Mouse (Mus musculus): ENCODE measurements at regions not wholly inside any gene's neighbourhood (a gene's known extent, or its start where the extent isn't known, plus 50 kb on each side); places are given as distances from the start of the nearest gene placed in this dataset.

DNA sequence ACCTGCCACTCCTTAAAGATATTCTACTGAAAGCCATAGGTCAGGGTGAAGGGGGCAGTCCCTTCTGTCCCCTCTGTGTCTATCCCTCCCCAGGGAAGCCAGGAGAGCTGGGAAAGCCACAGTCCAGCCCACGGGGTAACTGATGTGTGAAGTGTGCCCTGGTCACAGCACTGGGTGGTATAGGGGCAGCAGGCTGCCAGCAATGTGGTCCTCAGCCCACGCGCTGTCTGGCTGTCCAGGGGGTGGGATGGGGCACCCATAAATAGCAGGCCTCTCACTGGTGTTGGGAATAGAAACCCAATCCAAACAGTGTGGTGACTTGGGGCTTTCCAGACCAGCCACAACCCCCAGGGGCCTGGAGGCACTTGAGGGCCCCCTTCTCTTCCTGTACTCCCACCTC lies 120.0 kb downstream of the Vegfa start:
- peaks cover 14% of the 10 kb centered on the region for H3K9me3 ChIP-seq (ENCODE audit: low read length)
- TF ChIP-seq POU5F1 (IDR thresholded peaks at IDR 0.05; ENCODE audit: borderline replicate concordance, low read length) (no peak), NANOG (IDR thresholded peaks at IDR 0.05; ENCODE audit: borderline replicate concordance, low read length) (no peak), CTCF (conservative IDR thresholded peaks at IDR 0.05; ENCODE audit: low read length) (no peak)
- no peak overlapping the region for H3K4me3 ChIP-seq (replicated peaks; ENCODE audit: low read length)
- H3K36me3 ChIP-seq (ENCODE audit: insufficient read depth, low read length) = no peaks in the 10 kb centered on the region
- H3K27me3 ChIP-seq (ENCODE audit: insufficient read depth, low read length) = peaks cover 5% of the 10 kb centered on the region; the same call in 1 of the 2 replicates
- H3K4me1 ChIP-seq (replicated peaks; ENCODE audit: low read depth, low read length) = peaks cover 60% of the 10 kb centered on the region

DNA sequence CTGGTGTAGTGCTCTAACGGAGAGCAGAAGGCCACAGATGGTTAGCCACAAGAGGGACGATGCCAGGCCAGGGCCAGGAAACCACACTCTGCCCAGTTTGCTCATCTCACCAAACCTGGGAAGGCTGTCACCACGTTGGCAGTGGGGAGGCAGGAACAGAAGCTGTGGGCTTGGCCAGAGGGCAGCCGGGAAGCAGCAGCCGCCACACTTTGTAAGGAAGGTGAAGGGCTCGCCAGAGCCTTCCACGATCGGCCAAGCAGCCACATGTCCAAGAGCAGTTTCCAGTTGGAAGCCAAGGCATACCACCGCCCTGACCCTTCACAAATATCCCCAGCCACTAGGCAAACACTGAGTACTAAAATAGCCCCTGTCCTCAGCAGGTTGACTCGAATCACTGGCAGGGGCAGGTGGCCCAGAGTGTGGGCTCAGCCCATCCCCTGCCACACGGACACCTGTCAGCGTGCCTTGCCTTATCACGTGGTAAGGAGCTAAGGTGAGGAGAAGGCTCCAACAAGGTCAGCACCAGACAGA lies 120.9 kb downstream of the Vegfa start:
- peaks cover 14% of the 10 kb centered on the region for H3K9me3 ChIP-seq (ENCODE audit: low read length)
- no peak for TF ChIP-seq POU5F1 (IDR thresholded peaks at IDR 0.05; ENCODE audit: borderline replicate concordance, low read length)
- TF ChIP-seq NANOG (IDR thresholded peaks at IDR 0.05; ENCODE audit: borderline replicate concordance, low read length) = no peak
- no peak for TF ChIP-seq CTCF (conservative IDR thresholded peaks at IDR 0.05; ENCODE audit: low read length)
- H3K27me3 ChIP-seq (ENCODE audit: insufficient read depth, low read length) = peaks cover 5% of the 10 kb centered on the region; the same call in 1 of the 2 replicates
- H3K4me1 ChIP-seq (replicated peaks; ENCODE audit: low read depth, low read length) = peaks cover 59% of the 10 kb centered on the region
- no peak overlapping the region for H3K4me3 ChIP-seq (replicated peaks; ENCODE audit: low read length)
- no peaks in the 10 kb centered on the region for H3K36me3 ChIP-seq (ENCODE audit: insufficient read depth, low read length)

DNA sequence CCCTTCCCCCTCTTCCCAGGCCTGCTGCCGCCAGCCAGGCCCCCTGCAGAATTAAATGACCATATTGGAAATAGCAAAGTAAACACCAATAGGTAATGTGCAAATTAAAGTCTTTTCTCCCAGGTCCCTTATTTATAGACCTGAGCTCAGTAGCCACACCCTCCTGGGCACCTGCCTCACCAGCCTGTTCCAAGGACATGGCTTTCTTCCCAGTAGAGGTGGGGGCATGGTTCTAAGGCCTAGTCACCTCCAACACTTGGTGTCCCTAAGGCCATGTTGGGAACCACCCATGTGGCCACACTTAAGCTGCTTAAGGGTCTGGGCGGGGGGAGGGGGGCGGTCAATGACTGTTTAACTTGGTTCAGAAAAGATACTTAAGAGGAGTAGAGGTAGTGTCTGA lies 121.9 kb downstream of the Vegfa start:
- TF ChIP-seq NANOG (IDR thresholded peaks at IDR 0.05; ENCODE audit: borderline replicate concordance, low read length) = no peak
- TF ChIP-seq CTCF (conservative IDR thresholded peaks at IDR 0.05; ENCODE audit: low read length) = no peak
- no peak for TF ChIP-seq POU5F1 (IDR thresholded peaks at IDR 0.05; ENCODE audit: borderline replicate concordance, low read length)
- H3K36me3 ChIP-seq (ENCODE audit: insufficient read depth, low read length) = no peaks in the 10 kb centered on the region
- H3K4me1 ChIP-seq (replicated peaks; ENCODE audit: low read depth, low read length) = peaks cover 59% of the 10 kb centered on the region
- H3K27me3 ChIP-seq (ENCODE audit: insufficient read depth, low read length) = peaks cover 5% of the 10 kb centered on the region; the same call in 1 of the 2 replicates
- H3K9me3 ChIP-seq (ENCODE audit: low read length) = peaks cover 14% of the 10 kb centered on the region
- H3K4me3 ChIP-seq (replicated peaks; ENCODE audit: low read length) = no peak overlapping the region

DNA sequence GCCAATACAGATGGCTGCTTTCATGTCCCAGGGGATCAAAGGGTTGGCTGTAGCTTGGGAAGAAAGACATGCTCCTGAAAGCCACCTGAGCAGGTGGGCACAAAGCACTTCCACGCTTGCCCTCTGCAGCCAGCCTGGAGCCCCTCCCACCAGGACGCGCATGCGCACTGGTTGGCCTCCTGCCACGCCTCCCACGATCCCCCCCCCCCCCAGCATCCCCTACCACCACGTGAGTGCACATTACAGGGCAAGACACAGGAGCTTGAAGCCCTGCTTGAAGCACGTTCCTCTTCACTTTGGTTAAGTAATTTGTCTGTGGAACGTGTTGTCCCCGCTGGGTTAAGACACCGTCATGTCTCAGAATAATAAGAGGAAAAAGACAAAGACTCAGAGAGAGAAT lies 124.6 kb downstream of the Vegfa start:
- TF ChIP-seq CTCF (conservative IDR thresholded peaks at IDR 0.05; ENCODE audit: low read length) (no peak), POU5F1 (IDR thresholded peaks at IDR 0.05; ENCODE audit: borderline replicate concordance, low read length) (no peak), NANOG (IDR thresholded peaks at IDR 0.05; ENCODE audit: borderline replicate concordance, low read length) (no peak)
- Histone ChIP-seq H3K36me3 (ENCODE audit: insufficient read depth, low read length) (no peaks in the 10 kb centered on the region), H3K9me3 (ENCODE audit: low read length) (peaks cover 10% of the 10 kb centered on the region)

DNA sequence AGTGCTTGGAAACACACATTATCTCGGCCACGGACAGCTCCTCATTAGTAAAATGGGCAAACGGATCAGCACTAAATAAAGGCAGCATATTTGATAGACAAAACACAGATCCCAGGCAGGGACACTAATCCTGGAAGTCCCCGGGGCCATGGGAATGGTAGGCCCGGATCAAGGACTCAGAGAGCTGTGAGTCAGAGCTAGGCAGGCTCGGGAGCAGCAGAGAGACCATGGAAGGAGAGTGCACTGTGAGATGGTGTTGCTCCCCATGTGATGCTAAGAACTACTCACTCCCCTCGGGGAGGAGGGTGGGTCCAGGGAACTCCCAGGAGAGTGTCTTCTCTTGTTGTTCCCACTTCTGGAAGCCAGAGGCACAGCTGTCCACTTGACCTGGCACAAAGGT lies 126.6 kb downstream of the Vegfa start:
- Histone ChIP-seq H3K4me1 (replicated peaks; ENCODE audit: low read depth, low read length) (peaks cover 55% of the 10 kb centered on the region), H3K36me3 (ENCODE audit: insufficient read depth, low read length) (no peaks in the 10 kb centered on the region), H3K4me3 (replicated peaks; ENCODE audit: low read length) (no peak overlapping the region), H3K27me3 (ENCODE audit: insufficient read depth, low read length) (peaks cover 5% of the 10 kb centered on the region; the same call in 1 of the 2 replicates), H3K9me3 (ENCODE audit: low read length) (peaks cover 4% of the 10 kb centered on the region; the same call in 1 of the 2 replicates)
- no peak for TF ChIP-seq NANOG (IDR thresholded peaks at IDR 0.05; ENCODE audit: borderline replicate concordance, low read length)

More for the DNA sequence above, 124.6 kb downstream of the Vegfa start:
- no peak overlapping the region for H3K4me3 ChIP-seq (replicated peaks; ENCODE audit: low read length)
- H3K27me3 ChIP-seq (ENCODE audit: insufficient read depth, low read length) = peaks cover 7% of the 10 kb centered on the region; the same call in 1 of the 2 replicates
- peaks cover 66% of the 10 kb centered on the region for H3K4me1 ChIP-seq (replicated peaks; ENCODE audit: low read depth, low read length)

DNA sequence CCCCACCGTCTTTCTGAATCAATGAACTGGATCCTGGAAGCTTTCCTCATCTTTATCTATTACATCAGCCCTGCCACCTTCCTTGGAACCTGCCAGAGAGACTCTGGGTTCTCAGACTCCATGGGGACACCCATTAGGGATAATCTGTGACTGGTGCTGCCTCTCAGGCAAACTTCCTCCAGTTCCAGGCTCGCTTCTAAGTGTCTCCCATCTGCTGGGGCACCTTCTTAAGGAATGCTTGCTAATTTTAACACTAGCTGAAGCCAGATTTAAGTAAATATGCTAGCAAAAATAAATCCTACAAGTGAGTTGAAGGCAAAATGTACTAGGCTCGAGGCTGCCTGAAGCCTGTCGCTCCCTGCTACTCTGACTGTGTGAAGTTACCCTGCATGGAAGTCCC lies 127.9 kb downstream of the Vegfa start:
- Histone ChIP-seq H3K36me3 (ENCODE audit: insufficient read depth, low read length) (no peaks in the 10 kb centered on the region), H3K4me3 (replicated peaks; ENCODE audit: low read length) (no peak overlapping the region), H3K9me3 (ENCODE audit: low read length) (peaks cover 4% of the 10 kb centered on the region; the same call in 1 of the 2 replicates), H3K27me3 (ENCODE audit: insufficient read depth, low read length) (peaks cover 5% of the 10 kb centered on the region; the same call in 1 of the 2 replicates), H3K4me1 (replicated peaks; ENCODE audit: low read depth, low read length) (peaks cover 52% of the 10 kb centered on the region)
- TF ChIP-seq NANOG (IDR thresholded peaks at IDR 0.05; ENCODE audit: borderline replicate concordance, low read length) (no peak), CTCF (conservative IDR thresholded peaks at IDR 0.05; ENCODE audit: low read length) (no peak), POU5F1 (IDR thresholded peaks at IDR 0.05; ENCODE audit: borderline replicate concordance, low read length) (no peak)

DNA sequence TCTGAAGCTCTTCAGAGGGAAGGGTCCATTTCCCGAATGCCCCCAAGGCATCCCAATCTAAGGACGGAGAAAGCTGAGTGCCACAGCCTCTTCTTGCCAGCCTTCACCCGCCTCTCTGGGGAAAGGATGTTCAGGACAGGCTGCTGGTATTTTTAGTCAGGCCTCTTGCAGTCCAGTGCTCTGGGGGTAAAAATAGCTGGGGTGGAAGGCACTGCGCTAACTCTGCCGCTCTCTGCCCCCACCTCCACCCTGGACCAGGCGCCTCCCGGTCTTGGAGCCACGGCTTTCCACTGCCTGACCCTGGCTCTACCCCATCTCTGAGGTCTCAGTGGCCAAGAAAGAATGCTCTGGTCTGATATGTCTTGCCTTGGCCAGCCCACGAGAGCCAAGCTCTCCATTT lies 128.9 kb downstream of the Vegfa start:
- Histone ChIP-seq H3K27me3 (ENCODE audit: insufficient read depth, low read length) (0 out of 2 replicates have a peak, but pooled peaks cover 2% of the 10 kb centered on the region), H3K36me3 (ENCODE audit: insufficient read depth, low read length) (no peaks in the 10 kb centered on the region), H3K9me3 (ENCODE audit: low read length) (peaks cover 4% of the 10 kb centered on the region; the same call in 1 of the 2 replicates), H3K4me3 (replicated peaks; ENCODE audit: low read length) (no peak overlapping the region), H3K4me1 (replicated peaks; ENCODE audit: low read depth, low read length) (peaks cover 47% of the 10 kb centered on the region)
- no peak for TF ChIP-seq CTCF (conservative IDR thresholded peaks at IDR 0.05; ENCODE audit: low read length)
- no peak for TF ChIP-seq NANOG (IDR thresholded peaks at IDR 0.05; ENCODE audit: borderline replicate concordance, low read length)
- TF ChIP-seq POU5F1 (IDR thresholded peaks at IDR 0.05; ENCODE audit: borderline replicate concordance, low read length) = no peak

DNA sequence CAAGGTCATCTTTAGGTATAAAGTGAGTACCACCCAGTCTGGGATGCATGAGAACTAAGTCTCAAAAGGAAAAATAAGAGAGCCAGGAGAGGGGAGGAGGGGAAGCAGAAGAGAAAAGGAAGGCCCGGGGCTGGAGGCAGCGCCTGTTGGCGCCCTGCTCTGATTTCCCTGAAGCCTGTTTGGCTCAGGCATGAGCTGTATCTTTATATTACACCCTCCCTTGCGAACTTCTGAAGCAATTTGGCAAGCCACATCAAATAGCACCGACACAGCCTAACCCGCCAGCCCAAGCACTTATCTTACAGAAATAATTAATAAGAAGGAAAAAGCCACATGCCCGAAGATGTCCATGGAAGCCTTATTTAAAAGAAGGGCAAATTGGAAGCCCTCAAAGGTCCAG lies 129.5 kb downstream of the Vegfa start:
- Histone ChIP-seq H3K9me3 (ENCODE audit: low read length) (peaks cover 4% of the 10 kb centered on the region; the same call in 1 of the 2 replicates), H3K36me3 (ENCODE audit: insufficient read depth, low read length) (no peaks in the 10 kb centered on the region), H3K4me3 (replicated peaks; ENCODE audit: low read length) (no peak overlapping the region), H3K4me1 (replicated peaks; ENCODE audit: low read depth, low read length) (peaks cover 40% of the 10 kb centered on the region), H3K27me3 (ENCODE audit: insufficient read depth, low read length) (0 out of 2 replicates have a peak, but pooled peaks cover 2% of the 10 kb centered on the region)
- no peak for TF ChIP-seq CTCF (conservative IDR thresholded peaks at IDR 0.05; ENCODE audit: low read length)

DNA sequence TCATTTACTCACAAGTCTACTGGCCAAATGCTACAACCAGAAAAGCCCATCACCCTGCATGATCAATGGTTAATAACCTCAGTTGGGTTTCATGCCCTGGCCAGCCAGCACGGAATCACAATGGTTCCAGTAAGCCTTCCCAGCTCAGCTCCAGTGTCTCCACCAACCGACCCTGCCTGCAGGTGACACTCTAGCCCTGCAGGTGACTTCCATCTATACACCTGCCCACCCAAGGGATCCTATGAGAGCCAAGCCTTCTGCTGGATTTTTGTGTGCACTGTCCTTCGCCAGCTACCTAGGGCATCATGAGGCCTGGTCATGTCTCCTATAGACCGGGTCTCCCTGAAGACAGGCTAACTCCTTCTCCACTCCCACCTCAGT lies 135.3 kb downstream of the Vegfa start:
- no peaks in the 10 kb centered on the region for H3K27me3 ChIP-seq (ENCODE audit: insufficient read depth, low read length)
- H3K4me3 ChIP-seq (replicated peaks; ENCODE audit: low read length) = no peak overlapping the region
- H3K4me1 ChIP-seq (replicated peaks; ENCODE audit: low read depth, low read length) = peaks cover 17% of the 10 kb centered on the region
- no peaks in the 10 kb centered on the region for H3K36me3 ChIP-seq (ENCODE audit: insufficient read depth, low read length)
- H3K9me3 ChIP-seq (ENCODE audit: low read length) = peaks cover under 1% of the 10 kb centered on the region; the same call in 1 of the 2 replicates
- TF ChIP-seq CTCF (conservative IDR thresholded peaks at IDR 0.05; ENCODE audit: low read length) (no peak), POU5F1 (IDR thresholded peaks at IDR 0.05; ENCODE audit: borderline replicate concordance, low read length) (no peak), NANOG (IDR thresholded peaks at IDR 0.05; ENCODE audit: borderline replicate concordance, low read length) (no peak)
